Mouse (Mus musculus): ENCODE measurements around the gene Fdxr. TPM values are rescaled to one million over a fixed set of nuclear protein-coding genes. Genes with fewer than 3 reads are reported as not detected.

Fdxr gene
- polyA plus RNA-seq, 2 experiments, result 12.3 to 13.7 TPM

GRCm38 (mm10) chr11:115285282-115285681 is 8.4 kb upstream of the Fdxr start:
- TF ChIP-seq CTCF (IDR thresholded peaks at IDR 0.05; ENCODE audit: low read depth) (no peak), EP300 (IDR thresholded peaks at IDR 0.05; ENCODE audit: low read depth) (no peak)
- 0 out of 4 replicates have a peak, but pooled peaks cover 0 to 2% of the 10 kb centered on the region in 2 experiments for H3K4me1 ChIP-seq (replicated peaks; ENCODE audit: control insufficient read depth in 2 of 2, insufficient read depth in 2 of 2, low read length in 1 of 2)
- H3K27ac ChIP-seq, result no peak overlapping the region
- no peak overlapping the region for H3K4me3 ChIP-seq (ENCODE audit: insufficient read depth in 1 of 2, low read depth in 2 of 2, low read length in 2 of 2)
- H3K9ac ChIP-seq (replicated peaks), result no peak overlapping the region
- H3K27me3 ChIP-seq (ENCODE audit: control insufficient read depth, insufficient read depth, low read length), result no peaks in the 10 kb centered on the region
- no peaks in the 10 kb centered on the region for H3K36me3 ChIP-seq (replicated peaks; ENCODE audit: control insufficient read depth, insufficient read depth, low read depth)
- no peaks in the 10 kb centered on the region for H3K9me3 ChIP-seq (ENCODE audit: control insufficient read depth, low read length)
- H3K4me2 ChIP-seq (ENCODE audit: low read depth), result no peak overlapping the region
- DNase-seq (ENCODE audit: low read depth in 3 of 3, low spot score in 3 of 3), result no peak
- no peak for ATAC-seq (ENCODE audit: insufficient read depth)
- WGBS (ENCODE audit: insufficient replicate concordance), result 14% methylated on average over 4 of the region's 4 CpGs

GRCm38 (mm10) chr11:115283891-115284620 is 7.2 kb upstream of the Fdxr start:
- Histone ChIP-seq H3K4me1 (replicated peaks; ENCODE audit: control insufficient read depth in 2 of 2, insufficient read depth in 2 of 2, low read length in 1 of 2) (peaks cover 2 to 10% of the 10 kb centered on the region in 2 experiments), H3K9ac (replicated peaks) (no peak overlapping the region), H3K27ac (no peak overlapping the region), H3K4me3 (ENCODE audit: insufficient read depth in 1 of 2, low read depth in 2 of 2, low read length in 2 of 2) (no peak overlapping the region), H3K4me2 (ENCODE audit: low read depth) (no peak overlapping the region), H3K9me3 (ENCODE audit: control insufficient read depth, low read length) (no peaks in the 10 kb centered on the region), H3K27me3 (ENCODE audit: control insufficient read depth, insufficient read depth, low read length) (no peaks in the 10 kb centered on the region), H3K36me3 (replicated peaks; ENCODE audit: control insufficient read depth, insufficient read depth, low read depth) (no peaks in the 10 kb centered on the region)
- TF ChIP-seq EP300 (IDR thresholded peaks at IDR 0.05; ENCODE audit: low read depth), result no peak
- no peak for TF ChIP-seq CTCF (IDR thresholded peaks at IDR 0.05; ENCODE audit: low read depth)
- no peak for DNase-seq (ENCODE audit: low read depth in 3 of 3, low spot score in 3 of 3)
- ATAC-seq (ENCODE audit: insufficient read depth), result no peak
- WGBS (ENCODE audit: insufficient replicate concordance), result 69% methylated on average over 12 of the region's 12 CpGs

GRCm38 (mm10) chr11:115283486-115283765 is 6.6 kb upstream of the Fdxr start:
- Histone ChIP-seq H3K4me1 (replicated peaks; ENCODE audit: control insufficient read depth in 2 of 2, insufficient read depth in 2 of 2, low read length in 1 of 2) (peaks cover 2 to 10% of the 10 kb centered on the region in 2 experiments), H3K27ac (no peak overlapping the region), H3K9me3 (ENCODE audit: control insufficient read depth, low read length) (no peaks in the 10 kb centered on the region), H3K9ac (replicated peaks) (no peak overlapping the region), H3K36me3 (replicated peaks; ENCODE audit: control insufficient read depth, insufficient read depth, low read depth) (no peaks in the 10 kb centered on the region), H3K27me3 (ENCODE audit: control insufficient read depth, insufficient read depth, low read length) (no peaks in the 10 kb centered on the region), H3K4me2 (ENCODE audit: low read depth) (no peak overlapping the region), H3K4me3 (ENCODE audit: insufficient read depth in 1 of 2, low read depth in 2 of 2, low read length in 2 of 2) (no peak overlapping the region)
- DNase-seq (ENCODE audit: low read depth in 3 of 3, low spot score in 3 of 3), result no peak
- 64% methylated on average over 9 of the region's 9 CpGs for WGBS (ENCODE audit: insufficient replicate concordance)
- no peak for TF ChIP-seq EP300 (IDR thresholded peaks at IDR 0.05; ENCODE audit: low read depth)
- no peak for TF ChIP-seq CTCF (IDR thresholded peaks at IDR 0.05; ENCODE audit: low read depth)
- no peak for ATAC-seq (ENCODE audit: insufficient read depth)

GRCm38 (mm10) chr11:115282723-115283485 is 6.1 kb upstream of the Fdxr start:
- H3K4me2 ChIP-seq (ENCODE audit: low read depth), result no peak overlapping the region
- H3K9me3 ChIP-seq (ENCODE audit: control insufficient read depth, low read length), result no peaks in the 10 kb centered on the region
- H3K9ac ChIP-seq (replicated peaks), result no peak overlapping the region
- no peak for DNase-seq (ENCODE audit: low read depth in 3 of 3, low spot score in 3 of 3)
- H3K27ac ChIP-seq, result no peak overlapping the region
- H3K27me3 ChIP-seq (ENCODE audit: control insufficient read depth, insufficient read depth, low read length), result no peaks in the 10 kb centered on the region
- no peak overlapping the region for H3K4me3 ChIP-seq (ENCODE audit: insufficient read depth in 1 of 2, low read depth in 2 of 2, low read length in 2 of 2)
- H3K36me3 ChIP-seq (replicated peaks; ENCODE audit: control insufficient read depth, insufficient read depth, low read depth), result no peaks in the 10 kb centered on the region
- no peak for TF ChIP-seq EP300 (IDR thresholded peaks at IDR 0.05; ENCODE audit: low read depth)
- no peak for TF ChIP-seq CTCF (IDR thresholded peaks at IDR 0.05; ENCODE audit: low read depth)
- peaks cover 6 to 14% of the 10 kb centered on the region in 2 experiments for H3K4me1 ChIP-seq (replicated peaks; ENCODE audit: control insufficient read depth in 2 of 2, insufficient read depth in 2 of 2, low read length in 1 of 2)
- no peak for ATAC-seq (ENCODE audit: insufficient read depth)
- 68% methylated on average over 8 of the region's 8 CpGs for WGBS (ENCODE audit: insufficient replicate concordance)

- WGBS (ENCODE audit: insufficient replicate concordance), result 64% methylated on average over 8 of the region's 8 CpGs
- DNase-seq (ENCODE audit: low read depth in 3 of 3, low spot score in 3 of 3), result no peak
- Histone ChIP-seq H3K9ac (replicated peaks) (no peak overlapping the region), H3K27me3 (ENCODE audit: control insufficient read depth, insufficient read depth, low read length) (no peaks in the 10 kb centered on the region), H3K4me3 (ENCODE audit: insufficient read depth in 1 of 2, low read depth in 2 of 2, low read length in 2 of 2) (no peak overlapping the region), H3K4me1 (replicated peaks; ENCODE audit: control insufficient read depth in 2 of 2, insufficient read depth in 2 of 2, low read length in 1 of 2) (peaks cover 8 to 17% of the 10 kb centered on the region in 2 experiments), H3K27ac (no peak overlapping the region), H3K4me2 (ENCODE audit: low read depth) (no peak overlapping the region), H3K36me3 (replicated peaks; ENCODE audit: control insufficient read depth, insufficient read depth, low read depth) (no peaks in the 10 kb centered on the region), H3K9me3 (ENCODE audit: control insufficient read depth, low read length) (no peaks in the 10 kb centered on the region)
- ATAC-seq (ENCODE audit: insufficient read depth), result no peak
- no peak for TF ChIP-seq CTCF (IDR thresholded peaks at IDR 0.05; ENCODE audit: low read depth)
- no peak for TF ChIP-seq EP300 (IDR thresholded peaks at IDR 0.05; ENCODE audit: low read depth)
Measured at GRCm38 (mm10) chr11:115282295-115282694, 5.4 kb upstream of the Fdxr start.

Data from liver, embryonic 14.5 days (tissue).